ENCODE assay signal across 1 mouse cellular context in the genomic region with DNA sequence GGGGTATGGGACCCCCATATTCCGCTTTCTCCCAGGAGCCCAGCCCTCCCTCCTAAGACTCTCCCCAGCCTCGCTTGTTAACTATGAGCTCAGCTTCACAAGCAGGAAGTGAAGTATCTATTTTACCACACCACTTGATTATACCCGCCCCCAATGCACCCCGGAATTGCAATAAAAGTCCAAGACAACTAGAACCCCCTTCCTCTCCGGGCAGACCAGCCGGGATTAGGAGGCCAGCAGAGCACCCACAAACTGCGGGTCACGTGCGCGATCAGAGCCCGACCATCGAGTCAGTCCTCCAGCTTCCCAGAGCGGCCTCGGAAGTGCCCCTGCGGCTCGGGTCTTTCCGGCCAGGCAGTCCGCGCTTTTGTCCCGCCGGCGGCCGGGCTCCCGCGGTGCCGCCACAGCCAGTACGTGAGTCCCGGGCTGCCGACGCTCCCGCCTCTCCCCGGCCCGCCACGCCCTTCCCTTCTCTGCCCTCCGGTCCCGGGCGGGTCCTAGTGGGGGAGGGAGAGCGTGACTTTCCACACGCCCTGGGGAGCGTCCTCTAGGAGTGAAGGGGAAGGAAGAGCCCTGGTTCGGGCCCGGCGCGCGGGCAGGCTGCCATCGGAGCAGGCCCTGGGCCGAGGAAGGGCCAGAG.
A peak's percentile ranks its signal among the peaks of the same experiment; 100 is the strongest.
TF ChIP-seq lines count a peak whose summit lies in the region.

A gene (plus strand): TSS at position 164 of the 640 bp plus-strand sequence.

TF ChIP-seq in MEL, 35 proteins besides CTCF, POLR2A, EP300 and RAD21 (continued from another document):
- peak; percentile 59 to 93 for TF ChIP-seq USF2 (IDR thresholded peaks at IDR 0.05; ENCODE audit: borderline replicate concordance in 1 of 2, insufficient read depth in 1 of 2, low read depth in 1 of 2, low read length in 2 of 2)
- no peak; the same call in 1 of the 2 replicates for TF ChIP-seq SMC3 (IDR thresholded peaks at IDR 0.05; ENCODE audit: low read depth, low read length)
- TF ChIP-seq ZC3H11A (IDR thresholded peaks at IDR 0.05; ENCODE audit: low read depth, low read length), result no peak
- TF ChIP-seq POLR2AphosphoS2 (IDR thresholded peaks at IDR 0.05; ENCODE audit: low read length), result peak; percentile 68
- TF ChIP-seq NRF1 (IDR thresholded peaks at IDR 0.05; ENCODE audit: insufficient read depth, low read depth, low read length, poor library complexity, severe bottlenecking), result peak; percentile 16; the same call in 1 of the 2 replicates
- peak; percentile 96 for TF ChIP-seq MXI1 (IDR thresholded peaks at IDR 0.05; ENCODE audit: low read depth, low read length)
- no peak for TF ChIP-seq MAFK (IDR thresholded peaks at IDR 0.05; ENCODE audit: borderline replicate concordance, low read depth, low read length)
- TF ChIP-seq MAZ (IDR thresholded peaks at IDR 0.05; ENCODE audit: low read depth, low read length), result peak; percentile 87; the same call in 1 of the 2 replicates
- peak; percentile 87 for TF ChIP-seq MYC (IDR thresholded peaks at IDR 0.05; ENCODE audit: low read depth, low read length)
- TF ChIP-seq ZNF384 (IDR thresholded peaks at IDR 0.05; ENCODE audit: low read depth, low read length), result no peak
- peak; percentile 81 for TF ChIP-seq TCF12 (IDR thresholded peaks at IDR 0.05; ENCODE audit: low read depth, low read length)
TF ChIP-seq in MEL: peak in this region for 25.
